Mouse (Mus musculus): Measurements from ENCODE around the gene Syt12.

Syt12 gene

DNA sequence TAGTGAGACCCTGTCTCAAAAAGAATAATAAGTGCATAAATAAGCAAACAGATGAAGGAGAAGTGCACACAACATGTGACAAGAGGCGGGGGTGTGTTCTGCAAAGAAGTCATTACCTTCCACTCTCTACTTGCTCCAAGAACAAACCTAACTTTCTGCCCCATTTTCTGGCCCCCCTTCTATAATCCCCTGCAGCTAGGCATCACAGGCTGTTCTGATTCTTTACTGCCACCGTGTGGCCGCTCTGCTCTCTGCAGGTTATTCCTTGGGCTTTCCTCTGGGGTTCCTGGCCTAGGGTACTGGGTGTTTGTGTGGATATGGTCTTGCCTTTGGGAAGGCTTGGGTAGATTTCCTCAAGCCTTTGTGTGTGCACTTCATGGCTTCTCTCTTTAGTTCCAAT is 34.8 kb downstream of the Syt12 start:
- DNase-seq = peak; percentile 65

- no peak for DNase-seq
These were observed 35.6 kb downstream of the Syt12 start for GRCm38 (mm10) chr19:4441621-4442161.

DNA sequence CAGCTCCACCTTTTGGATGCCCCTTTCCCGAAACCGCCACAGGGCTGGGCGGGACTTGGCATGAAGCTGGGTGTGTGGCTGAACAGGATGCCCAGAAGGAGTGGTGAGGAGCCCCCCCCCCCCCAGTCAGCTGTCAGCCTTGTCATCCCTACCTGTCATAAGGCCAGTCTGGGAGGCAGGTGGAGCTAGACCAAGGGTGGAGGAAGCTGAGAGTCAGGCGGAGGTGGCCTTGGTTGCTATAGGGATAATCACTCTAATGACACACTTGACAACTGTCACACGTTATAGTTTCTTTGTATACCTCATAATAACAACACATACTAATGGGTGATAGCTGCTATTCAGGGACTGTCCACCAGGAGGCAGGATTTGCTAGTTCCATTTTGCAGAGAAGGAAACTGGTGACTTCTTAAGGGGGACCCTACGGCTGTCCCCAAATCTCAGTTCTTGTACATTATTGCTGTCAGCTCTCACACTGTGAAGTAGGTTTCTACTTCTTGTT is 36.1 kb downstream of the Syt12 start:
- peak; percentile 30 for DNase-seq

GRCm38 (mm10) chr19:4440222-4440621 is 37.0 kb downstream of the Syt12 start:
- DNase-seq = no peak

GRCm38 (mm10) chr19:4439161-4439801 is 38.0 kb downstream of the Syt12 start, which contains the start of gene Rhod:
Gene Rhod, minus strand, starts transcription at chr19:4439432.
- peak; percentile 28 for DNase-seq

DNA sequence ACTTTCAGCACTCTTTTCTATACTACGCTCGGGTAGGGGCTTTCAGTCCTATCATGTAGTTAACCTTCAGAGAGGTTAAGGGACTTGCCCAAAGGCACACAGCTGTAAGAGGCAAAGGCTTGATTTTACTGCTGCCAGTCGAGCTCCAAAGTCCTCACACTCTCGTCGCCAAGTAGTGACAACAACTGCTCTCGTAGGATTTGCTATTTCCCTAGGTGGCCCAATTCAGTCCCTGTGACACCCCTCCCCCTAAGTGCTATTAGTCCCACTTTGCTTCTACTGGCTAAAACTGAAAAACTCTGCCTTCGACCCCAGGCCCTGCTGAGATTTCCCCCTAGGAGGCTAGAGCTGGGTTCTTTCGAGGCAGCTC is 38.5 kb downstream of the Syt12 start:
- no peak for DNase-seq

- no peak for DNase-seq
These were observed 39.4 kb downstream of the Syt12 start for GRCm38 (mm10) chr19:4437886-4438285.

- no peak for DNase-seq
These were observed 41.0 kb downstream of the Syt12 start for GRCm38 (mm10) chr19:4436254-4436653.

DNA sequence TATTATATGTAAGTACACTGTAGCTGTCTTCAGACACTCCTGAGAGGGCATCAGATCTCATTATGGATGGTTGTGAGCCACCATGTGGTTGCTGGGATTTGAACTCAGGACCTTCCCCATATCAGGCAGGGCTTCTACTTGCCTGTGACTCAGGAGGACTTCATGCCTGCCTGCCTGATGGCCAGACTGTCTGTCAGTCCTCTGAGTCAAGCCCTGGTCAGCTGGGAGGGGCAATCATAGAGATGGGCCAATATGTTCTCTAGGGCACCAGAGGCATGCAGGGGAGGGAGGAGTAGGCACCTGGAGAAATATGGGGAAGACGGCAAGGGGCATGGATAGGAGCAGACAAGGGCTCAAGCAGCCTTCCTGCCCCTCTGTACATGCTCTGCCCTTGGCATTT is 42.2 kb downstream of the Syt12 start:
- no peak for DNase-seq

DNA sequence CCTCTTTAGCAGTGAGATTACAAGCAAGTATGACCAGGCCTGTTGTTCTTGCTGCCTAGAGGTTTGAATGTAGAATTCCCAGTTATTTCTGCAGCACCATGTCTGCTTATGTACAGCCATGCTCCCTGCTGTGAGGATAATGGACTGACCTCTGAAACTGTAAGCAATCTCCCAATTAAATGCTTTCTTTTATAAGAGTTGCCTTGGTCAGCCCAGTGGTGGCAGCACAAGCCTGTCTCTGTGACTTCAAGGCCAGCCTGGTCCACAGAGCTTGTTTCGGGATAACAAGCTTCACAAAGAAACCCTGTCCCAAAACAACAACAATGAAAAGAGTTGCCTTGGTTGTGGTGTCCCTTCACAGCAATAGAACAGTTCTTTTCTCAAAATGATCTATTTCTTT is 43.5 kb downstream of the Syt12 start:
- no peak for DNase-seq

DNA sequence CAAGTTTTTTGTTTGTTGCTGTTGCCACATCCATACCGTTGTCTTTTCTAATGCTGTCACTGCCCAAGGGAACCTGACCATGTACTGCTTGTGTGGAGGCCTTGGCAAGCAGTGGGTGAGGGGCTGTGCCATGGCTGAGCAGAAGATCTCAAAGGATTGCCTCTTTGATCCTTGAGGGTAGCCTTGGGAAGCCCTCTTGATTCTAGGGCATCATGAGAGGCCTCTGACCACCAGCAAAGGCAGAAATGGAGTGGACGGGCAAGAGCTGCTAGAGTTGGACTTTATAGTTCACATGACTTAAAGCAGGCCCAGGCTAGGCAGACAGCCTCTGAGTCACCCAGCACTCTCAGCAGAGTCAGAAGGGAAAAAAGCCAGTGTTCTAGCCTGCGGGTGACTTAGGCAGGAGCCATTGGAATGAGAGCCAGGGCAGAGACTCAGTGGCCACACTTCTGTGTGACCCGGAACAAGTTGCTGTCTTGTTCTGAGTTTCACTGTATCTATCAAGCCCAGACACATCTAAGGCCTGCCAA is 47.1 kb downstream of the Syt12 start:
- DNase-seq = no peak

DNA sequence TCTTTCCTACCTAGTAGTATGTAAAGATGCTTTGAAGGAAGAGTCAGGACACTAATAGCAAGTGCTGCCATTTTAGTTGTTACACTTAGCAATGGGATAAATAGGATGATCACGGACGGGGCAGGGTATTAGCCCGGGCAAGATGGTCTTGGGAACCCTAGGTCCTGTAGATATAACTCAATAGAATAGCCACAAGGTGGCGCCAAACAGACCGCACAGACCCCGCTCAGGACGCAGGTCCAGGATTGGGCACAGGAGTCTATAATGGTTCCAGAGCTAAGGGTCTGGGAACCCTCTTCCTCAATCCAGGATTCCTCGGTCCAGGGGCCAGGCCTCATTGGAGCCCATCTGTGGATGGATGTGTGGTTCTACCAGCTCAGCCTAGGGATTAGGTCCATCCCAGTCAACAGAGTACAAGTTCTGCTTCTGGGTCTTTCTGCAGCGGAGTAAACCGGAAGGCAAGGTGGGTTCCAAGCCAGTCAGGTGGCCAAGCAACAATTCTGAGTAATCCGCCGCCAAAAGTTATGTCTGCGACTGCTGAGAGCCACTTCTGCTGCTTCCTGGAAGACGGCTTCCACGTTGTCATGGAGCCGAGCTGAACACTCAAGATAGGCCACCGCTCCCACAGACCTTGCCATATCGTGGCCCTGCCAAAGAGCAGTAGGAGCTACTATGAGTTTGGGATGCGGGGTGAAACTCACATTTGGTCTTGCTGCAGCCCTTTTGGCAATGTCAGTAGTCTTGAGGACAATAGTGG is 51.5 kb downstream of the Syt12 start:
- DNase-seq = no peak

GRCm38 (mm10) chr19:4423021-4423420 is 54.2 kb downstream of the Syt12 start:
- DNase-seq = no peak

DNA sequence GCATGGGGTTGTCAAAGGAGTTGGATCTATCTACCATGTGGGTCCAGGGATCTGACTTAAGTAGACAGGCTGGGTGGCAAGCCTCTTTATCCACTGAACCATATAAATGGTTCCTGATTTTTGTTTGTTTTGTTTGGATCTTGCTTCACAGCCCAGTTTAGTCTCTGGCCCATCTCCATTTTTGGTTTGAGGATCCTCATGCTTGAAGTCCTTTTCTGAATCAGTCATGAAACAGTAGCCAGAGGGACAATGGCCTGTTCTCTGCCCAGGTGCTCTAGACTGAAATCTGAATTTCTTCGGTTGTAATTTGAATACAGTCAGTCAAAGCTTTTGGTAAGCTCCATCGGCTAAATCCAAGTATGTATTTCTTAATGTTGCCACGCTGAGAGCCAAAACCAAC is 54.7 kb downstream of the Syt12 start:
- DNase-seq = no peak

DNA sequence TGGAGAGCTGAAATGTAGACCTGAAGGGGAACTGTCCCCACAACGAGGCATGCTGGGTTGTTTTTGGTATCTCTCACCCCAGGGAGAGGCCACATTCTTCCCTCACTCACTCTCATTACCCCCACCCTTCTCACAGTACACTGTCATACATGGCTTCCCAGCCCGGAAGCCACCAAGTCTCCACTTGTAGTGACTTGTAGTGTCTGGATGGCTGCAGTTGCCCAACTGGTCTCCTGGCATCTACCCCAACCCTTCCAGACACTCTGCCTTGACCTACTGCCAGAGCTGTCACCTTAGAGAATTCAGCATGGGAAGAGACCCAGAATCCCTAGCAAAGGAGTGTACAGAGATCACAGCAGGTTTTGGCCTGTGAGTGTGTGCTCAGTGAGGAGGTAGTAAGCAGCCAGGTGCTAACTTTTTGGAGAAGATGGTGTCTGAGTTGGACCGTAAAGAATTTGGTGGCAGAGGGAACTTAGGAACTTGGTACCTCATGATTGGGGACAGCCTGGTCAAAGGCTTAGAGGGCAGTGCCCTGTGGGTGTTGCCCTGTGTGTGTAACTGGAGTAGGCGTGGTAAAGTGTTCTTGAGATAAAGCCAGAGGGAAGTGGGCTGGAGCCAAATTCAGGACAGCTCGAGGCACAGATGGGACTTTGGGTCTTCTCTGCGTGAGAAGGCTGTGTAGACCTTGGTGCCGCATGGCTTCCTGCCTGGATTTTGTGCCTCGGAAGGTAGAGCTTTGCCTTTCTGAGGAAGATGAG is 56.9 kb downstream of the Syt12 start:
- no peak for DNase-seq

GRCm38 (mm10) chr19:4419711-4420110 is 57.5 kb downstream of the Syt12 start:
- no peak for DNase-seq

DNA sequence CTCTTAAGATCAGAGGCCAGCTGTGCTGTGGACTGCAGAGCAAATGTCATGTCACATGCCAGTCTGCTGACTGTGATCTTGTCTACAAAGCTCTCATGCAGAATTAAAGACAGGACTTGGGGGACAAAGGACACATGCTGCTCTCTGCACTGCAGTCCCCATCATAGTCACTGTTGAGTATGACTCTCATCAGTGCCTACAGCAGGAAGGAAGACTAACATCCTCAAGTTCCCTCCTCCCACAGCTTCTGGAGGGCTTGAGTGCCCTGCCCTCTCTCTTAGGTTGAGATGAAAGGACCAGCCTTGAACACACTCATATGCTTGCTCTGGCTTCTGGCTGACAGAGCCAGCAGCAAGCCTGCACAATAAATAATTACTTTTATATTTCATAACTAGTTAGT is 59.5 kb downstream of the Syt12 start:
- no peak for DNase-seq

GRCm38 (mm10) chr19:4417183-4417582 is 60.1 kb downstream of the Syt12 start:
- peak; percentile 58 for DNase-seq

DNA sequence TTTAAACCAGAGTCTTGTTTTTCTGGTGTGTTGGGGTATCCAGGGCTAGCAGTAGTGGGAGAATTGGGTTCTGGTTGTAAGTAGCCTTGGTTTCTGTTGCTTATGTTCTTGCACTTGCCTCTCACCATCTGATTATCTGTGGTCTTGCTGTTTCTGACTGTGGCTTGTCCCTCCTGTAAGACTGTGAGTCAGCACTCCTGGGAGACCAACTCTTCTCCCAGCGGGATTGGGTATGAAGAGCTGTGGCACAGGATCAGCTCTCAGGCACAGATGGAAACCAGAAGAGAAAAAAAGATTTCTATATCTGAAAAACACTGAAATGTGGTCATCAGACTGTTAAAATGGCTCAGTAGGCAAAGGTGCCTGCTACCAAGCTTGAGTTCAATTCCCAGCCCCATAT is 62.6 kb downstream of the Syt12 start:
- no peak for DNase-seq

GRCm38 (mm10) chr19:4409062-4409461 is 68.2 kb downstream of the Syt12 start:
- DNase-seq = no peak

DNA sequence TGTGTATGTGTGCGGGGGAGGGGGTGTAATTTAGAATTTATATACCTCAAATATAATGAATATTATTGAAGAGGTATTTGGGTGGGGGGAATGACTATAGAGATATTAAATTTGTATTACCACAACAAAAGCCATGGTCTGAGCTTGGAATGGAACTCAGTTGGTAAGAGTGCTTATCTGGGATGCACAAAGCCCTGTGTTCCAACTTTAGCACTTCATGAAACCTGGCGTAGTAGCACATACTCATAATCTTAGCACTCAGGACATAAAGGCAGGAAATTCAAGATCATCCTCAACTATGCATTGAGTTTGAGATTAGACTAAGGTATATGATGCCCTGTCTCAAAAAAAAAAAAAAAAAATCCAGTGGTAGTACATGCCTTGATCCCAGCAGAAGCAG is 72.4 kb downstream of the Syt12 start:
- DNase-seq = no peak

DNA sequence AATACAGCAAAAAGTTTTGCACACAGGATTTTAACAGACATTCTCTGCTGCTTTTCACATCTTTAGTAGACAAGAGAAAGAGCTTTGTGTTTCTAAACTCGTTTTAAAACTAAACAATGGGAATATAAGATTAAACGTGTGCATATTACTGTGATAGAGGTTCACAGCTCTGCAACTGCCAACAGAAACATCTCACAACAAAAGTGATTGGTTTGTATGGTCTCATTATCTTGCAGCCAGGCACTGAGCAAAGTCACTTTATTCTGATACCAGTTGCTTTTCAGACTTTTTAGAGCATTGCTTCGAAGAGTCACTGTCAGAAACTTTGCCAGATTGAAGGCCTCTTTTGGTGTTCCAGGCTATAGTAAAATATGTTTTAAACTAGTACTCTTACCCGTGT is 78.3 kb downstream of the Syt12 start:
- no peak for DNase-seq

GRCm38 (mm10) chr19:4398630-4398948 is 78.7 kb downstream of the Syt12 start:
- DNase-seq = no peak
